Mouse (Mus musculus) ES-Bruce4 (cell line): ENCODE results near the gene 1700069L16Rik.

ENCODE experiments used
- CTCF ChIP-seq: IDR thresholded peaks from one replicate; pipeline ENCODE4 v1.8.1; 2011; ENCODE audit warnings: low read depth, low read length
- EP300 ChIP-seq: IDR thresholded peaks from 2 replicates; pipeline ENCODE4 v1.6.1; 2011; ENCODE audit warnings: low read depth, low read length; ENCODE audit not compliant: insufficient read depth
- POLR2A ChIP-seq: IDR thresholded peaks from one replicate; pipeline ENCODE4 v1.8.1; 2011; ENCODE audit warnings: low read length; ENCODE audit not compliant: insufficient read depth

GRCm38 (mm10) chr5:113768806-113769205 is 44.2 kb upstream of the 1700069L16Rik start:
- TF ChIP-seq POLR2A = no peak
- no peak for TF ChIP-seq CTCF
- TF ChIP-seq EP300 = no peak
